In genomic region chr5:34989321-34989772, GRCm38 (mm10) we compare ENCODE assay signal across 10 mouse cellular contexts. TPM values are rescaled to one million over a fixed set of nuclear protein-coding genes. Genes with fewer than 3 reads are reported as not detected.
DNase-seq lines count a peak whose midpoint lies in the region; ATAC-seq and TF ChIP-seq lines count a peak whose summit lies in the region.
"Had no signal": no experiment of that assay in that cellular context is flagged by ENCODE, and none has a peak within 500 bp of the region (broad histone marks: within the 10 kb centered on the region; RNA-seq: fewer than 3 reads in every experiment).

No protein-coding gene starts in this region.

- DNase-seq in hindbrain, embryonic 10.5 days (ENCODE audit: low spot score), result no peak
- DNase-seq in CD4-positive, CD25-positive, alpha-beta regulatory T cell, adult 2 months (ENCODE audit: low read depth, low spot score), result peak; percentile 38
- peak; percentile 62 to 77 for DNase-seq in left cerebral cortex, adult 9 months (ENCODE audit: low spot score in 2 of 2)
- no peak for DNase-seq in thymus, adult 18-20 months
- DNase-seq in ovary, postnatal 10 days (ENCODE audit: low spot score), result no peak
- no peak for DNase-seq in heart, adult 8-10 months (ENCODE audit: low spot score)

- peaks cover 18% of the 10 kb centered on the region for H3K36me3 ChIP-seq in hindbrain, embryonic 13.5 days
- H3K36me3 ChIP-seq in hindbrain, embryonic 10.5 days, result peaks cover 95% of the 10 kb centered on the region

- no peak for ATAC-seq in hindbrain, embryonic 13.5 days (ENCODE audit: low FRiP score)

- WGBS in hindbrain, embryonic 13.5 days, result 64% methylated on average over 12 of the region's 12 CpGs
- WGBS in hindbrain, embryonic 10.5 days, result 88% methylated on average over 12 of the region's 12 CpGs

- no peak overlapping the region for H3K4me3 ChIP-seq in hindbrain, embryonic 13.5 days
- H3K4me3 ChIP-seq in hindbrain, embryonic 10.5 days, result no peak overlapping the region
- H3K4me3 ChIP-seq in embryonic fibroblast, embryonic 13.5 days (ENCODE audit: insufficient read depth, low read length), result peak overlapping the region; percentile 54
- H3K4me3 ChIP-seq: erythroblast, embryonic 14.5 days; liver, embryonic 15.5 days had no signal

- no peaks in the 10 kb centered on the region for H3K9me3 ChIP-seq in hindbrain, embryonic 13.5 days
- no peaks in the 10 kb centered on the region for H3K9me3 ChIP-seq in hindbrain, embryonic 10.5 days
- H3K9me3 ChIP-seq: liver, embryonic 15.5 days had no signal

- no peak for TF ChIP-seq CTCF in embryonic fibroblast, embryonic 13.5 days (IDR thresholded peaks at IDR 0.05; ENCODE audit: borderline replicate concordance, insufficient read depth, low read length)

- H3K4me1 ChIP-seq in hindbrain, embryonic 13.5 days (replicated peaks), result peaks cover 18% of the 10 kb centered on the region
- no peaks in the 10 kb centered on the region; the same call in 1 of the 2 replicates for H3K4me1 ChIP-seq in hindbrain, embryonic 10.5 days (replicated peaks)
- peaks cover 12% of the 10 kb centered on the region for H3K4me1 ChIP-seq in embryonic fibroblast, embryonic 13.5 days (ENCODE audit: control insufficient read depth, insufficient read depth, low read length)

- H3K27ac ChIP-seq in hindbrain, embryonic 13.5 days, result peak overlapping the region; percentile 27; the same call in 1 of the 2 replicates
- no peak overlapping the region for H3K27ac ChIP-seq in hindbrain, embryonic 10.5 days
- H3K27ac ChIP-seq in embryonic fibroblast, embryonic 13.5 days (ENCODE audit: insufficient read depth, low read length), result peak overlapping the region; percentile 95
- H3K27ac ChIP-seq: liver, embryonic 15.5 days had no signal

- peak; percentile 58 for TF ChIP-seq POLR2A in embryonic fibroblast, embryonic 13.5 days (IDR thresholded peaks at IDR 0.05; ENCODE audit: low read depth, low read length)

- H3K27me3 ChIP-seq in hindbrain, embryonic 13.5 days, result no peaks in the 10 kb centered on the region
- H3K27me3 ChIP-seq in hindbrain, embryonic 10.5 days (ENCODE audit: insufficient read depth, poor library complexity, severe bottlenecking), result no peaks in the 10 kb centered on the region
- H3K27me3 ChIP-seq: liver, embryonic 15.5 days had no signal

- H3K9ac ChIP-seq in hindbrain, embryonic 13.5 days, result no peak overlapping the region
- H3K9ac ChIP-seq: liver, embryonic 15.5 days had no signal

- no peak overlapping the region for H3K4me2 ChIP-seq in hindbrain, embryonic 13.5 days
- H3K4me2 ChIP-seq: liver, embryonic 15.5 days had no signal

RNA-seq across cellular contexts. Expression of gene Rgs12, which starts 40.1 kb away (rescaled TPM):
- 54.9 and 59.1 TPM in 2 replicates for polyA plus RNA-seq in hindbrain, embryonic 13.5 days (2015; fragmentation: Nextera tagmentation; extraction: Ambion mirVana)
- 62.4 and 74.3 TPM in 2 replicates for polyA plus RNA-seq in hindbrain, embryonic 10.5 days (2016; fragmentation: Nextera tagmentation; extraction: Ambion mirVana)
- 33.5 and 41.4 TPM in 2 replicates for polyA plus RNA-seq in embryonic fibroblast, embryonic 13.5 days (2011; ENCODE audit: insufficient read length, low read depth, missing spikeins)
- 10 to 100 TPM; 14.3 to 18.7 (median 17.6) TPM for total RNA-seq in heart, adult 8-10 months (2022)

RNA-seq across cellular contexts. Expression of gene Hgfac, which starts 52.0 kb away (rescaled TPM):
- polyA plus RNA-seq in hindbrain, embryonic 13.5 days (2015; fragmentation: Nextera tagmentation; extraction: Ambion mirVana), result 0.47 TPM in 2 replicates
- 0.25 and 0.27 TPM in 2 replicates for polyA plus RNA-seq in hindbrain, embryonic 10.5 days (2016; fragmentation: Nextera tagmentation; extraction: Ambion mirVana)
- 0.67 TPM in 1 of 2 replicates, not detected in the other for polyA plus RNA-seq in embryonic fibroblast, embryonic 13.5 days (2011; ENCODE audit: insufficient read length, low read depth, missing spikeins)
- total RNA-seq in heart, adult 8-10 months (2022), result under 1 TPM; 0.26 to 0.75 (median 0.47) TPM

Comparison
In these comparisons a context has a peak if more than half of its experiments do, and no peak if none do; other contexts are left out.
1. DNase-seq: peak in CD4-positive, CD25-positive, alpha-beta regulatory T cell, adult 2 months (single experiment) and left cerebral cortex, adult 9 months (2 of 2); none in hindbrain, embryonic 10.5 days (single experiment), thymus, adult 18-20 months (0 of 2), ovary, postnatal 10 days (single experiment) and heart, adult 8-10 months (single experiment).